Mouse (Mus musculus): ENCODE data around the gene Pdgfb.

Gene Pdgfb

DNA sequence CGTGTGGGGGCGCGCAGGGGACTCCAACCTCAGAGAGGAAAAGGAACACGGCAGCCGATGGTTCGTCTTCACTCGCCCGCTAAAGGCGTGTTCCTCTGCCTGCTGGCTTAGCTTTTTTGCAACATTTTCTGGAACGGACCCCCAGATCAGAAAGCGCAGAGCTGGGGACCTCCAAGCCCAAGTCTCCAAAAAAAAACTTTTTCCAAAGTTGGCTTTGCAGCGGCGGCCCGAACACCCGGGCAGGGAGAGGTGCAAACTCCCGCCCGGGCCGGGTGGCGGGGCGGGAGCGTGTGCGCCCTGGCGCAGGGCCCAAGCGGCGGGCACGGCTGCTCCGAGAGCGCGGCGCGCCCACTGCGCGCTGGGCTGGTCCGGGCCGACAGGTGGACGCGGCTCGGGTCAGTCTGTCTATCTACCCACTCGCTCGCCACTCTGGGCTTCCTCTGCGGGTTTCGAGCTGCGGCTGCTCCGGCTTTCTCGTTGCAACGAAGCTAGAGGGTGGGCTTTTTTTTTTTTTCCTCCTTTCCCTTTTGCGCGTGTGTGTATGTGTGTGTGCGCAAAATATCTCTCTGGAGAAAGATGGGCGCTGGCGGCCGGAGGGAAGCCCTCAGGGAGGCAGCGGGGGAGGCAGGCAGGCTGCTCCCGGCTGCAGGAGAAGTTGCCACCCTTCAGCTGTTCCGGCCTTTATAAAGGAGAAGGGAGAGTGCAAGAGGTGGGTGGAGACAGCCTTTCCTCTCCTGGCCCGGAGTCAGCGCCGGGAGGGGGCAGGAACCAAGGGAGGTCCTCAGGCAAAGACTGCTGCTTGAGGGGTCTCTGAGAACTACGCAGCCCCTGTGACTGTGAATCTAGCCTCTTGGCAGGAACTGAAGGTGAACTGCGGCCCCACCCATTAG, at the start of gene Pdgfb:
Pdgfb (minus strand) TSS at position 657 of the 890 bp plus-strand sequence.
- DNase-seq (ENCODE audit: low read depth, low spot score), result peak; percentile 64

GRCm38 (mm10) chr15:80062821-80063220, 48.0 kb upstream of the Pdgfb start:
- no peak for DNase-seq (ENCODE audit: low read depth, low spot score)

- DNase-seq (ENCODE audit: low read depth, low spot score), result no peak
Measured at GRCm38 (mm10) chr15:80062339-80062738, 47.6 kb upstream of the Pdgfb start.

DNA sequence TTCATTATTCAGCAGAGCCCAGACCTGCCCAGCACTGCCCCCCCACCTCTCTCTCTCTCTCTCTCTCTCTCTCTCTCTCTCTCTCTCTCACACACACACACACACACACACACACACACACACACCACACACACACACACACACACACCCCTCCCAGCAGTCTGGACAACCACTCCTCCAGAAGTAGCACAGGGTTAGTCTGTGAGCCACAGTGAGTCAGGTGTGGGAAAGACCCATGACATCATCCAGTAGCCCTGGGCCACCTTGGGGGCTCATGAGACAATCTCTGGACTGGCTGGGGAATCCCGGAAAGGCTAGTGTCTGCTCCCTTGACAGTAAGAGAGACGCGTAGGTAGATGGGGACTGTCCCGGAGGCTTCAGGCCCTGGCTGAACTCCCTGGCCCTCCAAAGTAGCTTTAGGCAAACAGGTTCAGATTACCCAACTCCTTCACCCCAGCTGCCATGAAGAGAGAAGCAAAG, 46.3 kb upstream of the Pdgfb start:
- no peak for DNase-seq (ENCODE audit: low read depth, low spot score)

DNA sequence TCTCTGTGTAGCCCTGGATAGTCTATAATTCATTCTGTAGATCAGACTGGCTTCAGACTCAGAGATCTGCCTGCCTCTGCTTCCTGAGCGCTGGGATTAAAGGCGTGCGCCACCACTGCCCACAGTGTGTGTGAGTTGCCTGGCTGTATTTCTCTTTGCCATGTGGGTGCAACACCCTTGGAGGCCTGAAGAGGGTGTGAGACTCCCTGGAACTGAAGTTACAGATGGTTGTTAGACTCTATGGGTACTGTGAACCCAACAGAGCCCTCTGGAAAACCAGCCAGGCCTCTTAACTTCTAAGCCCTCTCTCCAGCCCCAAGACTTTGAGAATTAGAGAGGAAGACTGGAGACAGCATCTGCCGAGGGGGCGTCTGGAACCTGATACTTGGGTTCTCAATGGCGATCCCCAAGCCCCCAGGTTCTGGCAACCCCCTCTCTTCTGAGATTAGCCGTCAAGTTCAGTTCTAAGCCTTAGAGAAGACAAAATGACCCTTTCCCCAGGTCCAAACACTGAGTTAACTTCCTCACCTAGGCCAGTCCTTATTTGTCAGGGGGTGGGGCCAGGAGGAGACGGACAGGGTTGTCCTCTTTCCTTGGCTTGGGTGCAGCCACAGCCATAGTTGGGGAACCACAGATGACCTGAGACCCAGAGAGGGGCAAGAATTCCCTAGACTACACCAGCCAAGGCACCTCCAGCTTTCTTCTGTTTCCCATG, 45.7 kb upstream of the Pdgfb start:
- DNase-seq (ENCODE audit: low read depth, low spot score), result peak; percentile 80

- DNase-seq (ENCODE audit: low read depth, low spot score), result no peak
Measured at GRCm38 (mm10) chr15:80059606-80060005, 44.8 kb upstream of the Pdgfb start.

GRCm38 (mm10) chr15:80058151-80058550, 43.4 kb upstream of the Pdgfb start:
- peak; percentile 51 for DNase-seq (ENCODE audit: low read depth, low spot score)

DNA sequence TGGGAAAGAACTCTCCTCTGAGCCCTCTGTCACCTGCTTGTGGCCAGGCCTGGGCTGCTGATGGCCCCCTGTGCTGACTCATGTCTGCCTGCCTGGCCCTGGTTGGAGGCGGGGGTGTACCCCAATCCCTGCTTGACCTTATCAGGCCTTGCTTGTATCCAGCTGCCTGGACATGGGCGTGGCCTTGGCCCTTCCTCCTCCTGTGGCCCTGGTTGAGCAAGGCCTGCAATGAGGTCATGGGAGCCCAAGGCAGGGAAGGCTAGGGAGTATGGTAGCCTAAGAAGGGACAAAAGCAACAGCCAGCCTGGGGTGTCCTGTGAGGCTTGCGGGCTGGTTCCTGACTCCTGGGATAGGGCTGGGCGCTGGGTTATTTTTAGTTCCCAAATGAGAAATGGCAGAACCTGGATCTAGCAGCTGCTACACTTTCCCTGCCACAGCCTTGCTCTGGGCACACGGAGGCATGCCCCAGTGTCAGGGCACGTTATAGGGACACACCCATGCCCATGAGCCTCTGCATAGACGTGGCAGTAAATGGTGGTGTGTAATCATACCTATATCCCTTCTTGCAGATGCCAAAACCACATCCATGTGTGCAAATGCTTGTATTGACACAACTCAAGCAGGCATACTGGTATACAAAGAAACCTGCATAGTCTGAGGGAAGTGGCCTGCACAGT, 39.4 kb upstream of the Pdgfb start:
- DNase-seq (ENCODE audit: low read depth, low spot score), result no peak

DNA sequence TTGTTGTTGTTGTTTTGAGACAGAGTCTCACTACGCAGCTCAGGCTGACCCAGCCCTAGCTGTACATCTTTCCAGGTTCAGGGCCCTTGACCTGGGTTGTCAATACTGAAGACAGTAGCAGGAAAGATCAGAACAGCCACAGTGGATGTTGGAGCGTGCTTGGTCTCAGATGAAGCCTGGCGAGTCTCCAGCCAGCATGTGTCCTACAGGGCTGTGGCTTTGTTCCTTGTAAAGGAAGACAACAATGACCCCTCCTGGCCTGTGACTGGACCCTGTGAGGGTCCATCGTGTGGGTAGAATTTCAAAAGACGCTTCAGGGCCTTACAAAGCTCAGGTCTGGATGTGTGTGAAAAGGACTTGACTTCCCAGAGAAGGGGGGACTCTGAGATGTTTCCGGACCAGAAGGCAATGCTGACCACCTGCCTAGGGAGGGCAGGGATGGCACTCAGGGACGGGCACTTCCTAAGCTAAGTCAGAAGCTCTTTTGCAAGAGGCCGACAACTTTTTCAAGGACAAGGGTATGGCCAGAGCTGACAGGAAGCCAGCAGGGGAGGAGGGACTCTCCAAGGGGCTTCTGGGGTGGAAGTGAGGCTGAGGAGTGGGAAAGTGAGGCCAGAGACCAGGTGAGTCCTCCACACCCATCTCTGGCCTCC, 38.7 kb upstream of the Pdgfb start:
- no peak for DNase-seq (ENCODE audit: low read depth, low spot score)

- no peak for DNase-seq (ENCODE audit: low read depth, low spot score)
Measured at GRCm38 (mm10) chr15:80051782-80052181, 37.0 kb upstream of the Pdgfb start.

GRCm38 (mm10) chr15:80051092-80051761, 36.5 kb upstream of the Pdgfb start:
- no peak for DNase-seq (ENCODE audit: low read depth, low spot score)

- peak; percentile 44 for DNase-seq (ENCODE audit: low read depth, low spot score)
Measured at GRCm38 (mm10) chr15:80050093-80050492, 35.3 kb upstream of the Pdgfb start.

GRCm38 (mm10) chr15:80047973-80048372, 33.2 kb upstream of the Pdgfb start:
- no peak for DNase-seq (ENCODE audit: low read depth, low spot score)

GRCm38 (mm10) chr15:80047242-80047641, 32.5 kb upstream of the Pdgfb start:
- no peak for DNase-seq (ENCODE audit: low read depth, low spot score)

- peak; percentile 86 for DNase-seq (ENCODE audit: low read depth, low spot score)
Measured at GRCm38 (mm10) chr15:80045749-80046148, 31.0 kb upstream of the Pdgfb start.

GRCm38 (mm10) chr15:80044249-80044648, 29.5 kb upstream of the Pdgfb start:
- no peak for DNase-seq (ENCODE audit: low read depth, low spot score)

- no peak for DNase-seq (ENCODE audit: low read depth, low spot score)
Measured at GRCm38 (mm10) chr15:80042152-80042551, 27.4 kb upstream of the Pdgfb start.

DNA sequence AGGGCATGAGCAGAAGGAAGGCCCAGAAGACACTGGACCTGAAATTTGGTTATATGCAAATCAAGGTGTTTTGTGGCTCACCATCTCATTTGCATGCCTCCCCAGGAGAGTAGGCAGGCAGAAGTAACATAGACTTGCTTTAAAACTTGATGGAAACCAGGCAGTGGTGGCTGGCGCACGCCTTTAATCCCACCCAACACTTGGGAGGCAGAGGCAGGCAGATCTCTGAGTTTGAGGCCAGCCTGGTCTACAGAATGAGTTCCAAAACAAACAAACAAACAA, 23.3 kb upstream of the Pdgfb start:
- no peak for DNase-seq (ENCODE audit: low read depth, low spot score)

DNA sequence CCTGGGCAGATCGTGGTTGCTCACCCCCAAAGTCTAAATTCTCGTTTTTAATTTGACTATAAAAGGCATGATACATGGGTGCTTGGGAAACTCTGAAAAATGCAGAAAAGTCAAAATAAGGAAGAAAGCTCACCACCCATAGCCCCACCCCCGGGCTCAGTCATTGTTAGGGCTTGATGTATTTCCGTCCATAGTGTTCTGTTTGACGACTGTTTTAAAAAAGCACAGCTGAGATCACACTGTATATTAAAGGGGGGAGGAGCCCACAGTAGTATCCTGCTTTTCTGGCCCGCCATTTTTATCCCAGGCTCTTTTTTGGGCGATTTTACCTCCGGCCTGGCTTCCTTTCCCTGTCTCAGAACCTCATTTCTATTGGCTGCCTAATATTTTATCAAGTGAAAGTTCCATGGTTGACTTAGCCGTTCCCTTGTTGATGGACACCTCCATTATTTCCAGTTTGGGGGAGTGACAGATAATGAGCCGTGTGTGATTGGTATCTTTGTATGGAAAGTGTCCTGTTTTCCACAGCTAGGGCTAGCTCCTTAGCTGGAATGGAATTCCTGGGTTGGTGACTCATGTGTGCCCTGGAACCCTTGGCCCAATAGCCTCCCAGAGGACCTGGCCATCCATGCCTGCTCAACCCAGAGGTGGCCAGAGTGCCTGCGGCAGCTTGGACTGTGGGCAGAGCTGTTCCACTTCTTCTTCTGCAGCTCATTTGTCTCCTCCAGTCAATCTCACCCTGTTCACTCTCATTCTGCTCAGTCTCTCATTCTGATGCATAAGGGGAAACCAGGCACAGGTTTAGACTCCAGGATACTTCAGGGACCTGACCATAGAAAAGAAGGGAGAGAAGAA, 22.7 kb upstream of the Pdgfb start:
- no peak for DNase-seq (ENCODE audit: low read depth, low spot score)

DNA sequence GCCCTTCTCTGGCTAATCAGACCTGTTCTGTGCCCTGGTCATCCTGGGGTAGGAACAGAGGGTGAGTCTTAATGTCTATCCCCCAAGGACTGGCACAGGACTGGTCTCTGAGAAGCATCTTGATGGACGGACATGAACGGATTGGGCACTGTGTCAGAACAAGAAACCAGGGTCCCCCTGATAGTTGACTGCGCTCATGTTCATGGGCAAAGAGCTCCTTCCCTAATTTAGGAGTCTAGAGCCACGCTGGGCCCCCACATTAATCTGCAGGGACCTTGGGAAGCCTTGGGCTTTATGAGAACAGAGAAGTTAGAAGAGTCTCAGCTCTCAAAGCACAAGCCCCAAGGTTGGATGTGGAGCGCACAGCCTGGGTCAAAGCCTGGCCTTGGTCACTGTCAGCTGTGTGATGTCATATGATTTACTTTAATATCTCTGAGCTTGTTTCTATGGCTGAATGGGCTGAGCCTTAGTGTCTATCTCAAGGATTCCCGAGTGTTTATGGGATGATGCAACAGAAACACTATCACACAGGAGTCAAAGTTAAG, 20.6 kb upstream of the Pdgfb start:
- DNase-seq (ENCODE audit: low read depth, low spot score), result no peak

Measured in R1 (cell line).